Mouse (Mus musculus) heart, embryonic 10.5 days (tissue): ENCODE measurements at regions not wholly inside any gene's neighbourhood (a gene's known extent, or its start where the extent isn't known, plus 50 kb on each side); places are given as distances from the start of the nearest gene placed in this dataset.
"Not testable (repeated sequence)": the region's sequence is repeated elsewhere in the genome, so short reads cannot be mapped to it uniquely, and the experiment has no call there.

ENCODE experiments used
- DNase-seq: peaks from one replicate; pipeline ENCODE4 v3.0.0-alpha.2; 2017; ENCODE audit warnings: low spot score
- H3K27ac ChIP-seq: fragments of 300-500 bp; sonication (generic); 2 replicates; pipeline ENCODE4 v1.5.1; 2016; ENCODE audit warnings: mild to moderate bottlenecking
- H3K27me3 ChIP-seq: fragments of 300-500 bp; sonication (generic); 2 replicates; pipeline ENCODE4 v1.6.1; 2016; ENCODE audit warnings: mild to moderate bottlenecking; ENCODE audit not compliant: poor library complexity, insufficient read depth, severe bottlenecking
- H3K36me3 ChIP-seq: fragments of 300-500 bp; sonication (generic); 2 replicates; pipeline ENCODE4 v1.6.1; 2016; ENCODE audit warnings: mild to moderate bottlenecking, moderate library complexity
- H3K4me1 ChIP-seq: fragments of 300-500 bp; sonication (generic); 2 replicates; pipeline ENCODE4 v1.6.1; 2016; ENCODE audit warnings: mild to moderate bottlenecking
- H3K4me3 ChIP-seq: fragments of 300-500 bp; sonication (generic); 2 replicates; pipeline ENCODE4 v1.5.1; 2016; ENCODE audit warnings: mild to moderate bottlenecking, moderate library complexity
- H3K9me3 ChIP-seq: fragments of 300-500 bp; sonication (generic); 2 replicates; pipeline ENCODE4 v1.6.1; 2016; ENCODE audit warnings: mild to moderate bottlenecking, moderate library complexity
- WGBS: fragments of 180-500 bp; shearing (Covaris S2); methylation state at CpG from one replicate; pipeline ENCODE4 v1.1.7; 2016; 5-methylcytosine and 5-hydroxymethylcytosine counted together

- 76% methylated on average over 2 of the region's 2 CpGs for whole genome bisulfite sequencing
- not testable (repeated sequence) for DNase-seq, H3K27me3 ChIP-seq, H3K36me3 ChIP-seq, H3K4me1 ChIP-seq, H3K27ac ChIP-seq, H3K4me3 ChIP-seq, H3K9me3 ChIP-seq
These were observed 135.9 kb upstream of the Abcb5 start for GRCm38 (mm10) chr12:119102106-119102505.

- Histone ChIP-seq H3K27me3 (no peaks in the 10 kb centered on the region), H3K4me1 (peaks cover 8% of the 10 kb centered on the region; the same call in 1 of the 2 replicates), H3K27ac (no peak overlapping the region), H3K36me3 (no peaks in the 10 kb centered on the region), H3K4me3 (no peak overlapping the region), H3K9me3 (no peaks in the 10 kb centered on the region)
- no peak for DNase-seq
These were observed 133.5 kb upstream of the Abcb5 start for GRCm38 (mm10) chr12:119099736-119100135.

GRCm38 (mm10) chr12:119097814-119098213 is 131.6 kb upstream of the Abcb5 start:
- no peak for DNase-seq
- no peaks in the 10 kb centered on the region for H3K36me3 ChIP-seq
- H3K27ac ChIP-seq: peak overlapping the region; percentile 75
- no peaks in the 10 kb centered on the region for H3K9me3 ChIP-seq
- H3K27me3 ChIP-seq: no peaks in the 10 kb centered on the region
- H3K4me3 ChIP-seq: no peak overlapping the region
- H3K4me1 ChIP-seq: peaks cover 8% of the 10 kb centered on the region; the same call in 1 of the 2 replicates
- 17% methylated on average over 1 of the region's 1 CpGs for WGBS

- Histone ChIP-seq H3K27me3 (no peaks in the 10 kb centered on the region), H3K4me3 (no peak overlapping the region), H3K36me3 (no peaks in the 10 kb centered on the region), H3K9me3 (no peaks in the 10 kb centered on the region), H3K4me1 (peaks cover 6% of the 10 kb centered on the region; the same call in 1 of the 2 replicates), H3K27ac (no peak overlapping the region)
- no peak for DNase-seq
- 82% methylated on average over 1 of the region's 1 CpGs for WGBS
These were observed 128.1 kb upstream of the Abcb5 start for GRCm38 (mm10) chr12:119094314-119094713.

- H3K9me3 ChIP-seq: no peaks in the 10 kb centered on the region
- no peaks in the 10 kb centered on the region for H3K27me3 ChIP-seq
- no peak overlapping the region for H3K27ac ChIP-seq
- no peak for DNase-seq
- H3K4me1 ChIP-seq: 0 out of 2 replicates have a peak, but pooled peaks cover 6% of the 10 kb centered on the region
- no peak overlapping the region for H3K4me3 ChIP-seq
- 87% methylated on average over 2 of the region's 2 CpGs for WGBS
- H3K36me3 ChIP-seq: no peaks in the 10 kb centered on the region
These were observed 127.2 kb upstream of the Abcb5 start for GRCm38 (mm10) chr12:119093402-119093801.

GRCm38 (mm10) chr12:119089292-119089691 is 123.1 kb upstream of the Abcb5 start:
- Histone ChIP-seq H3K4me1 (no peaks in the 10 kb centered on the region), H3K27me3 (no peaks in the 10 kb centered on the region), H3K27ac (no peak overlapping the region), H3K36me3 (no peaks in the 10 kb centered on the region), H3K4me3 (no peak overlapping the region), H3K9me3 (no peaks in the 10 kb centered on the region)
- no peak for DNase-seq
- 83% methylated on average over 2 of the region's 2 CpGs for WGBS

- Histone ChIP-seq H3K27ac (no peak overlapping the region), H3K27me3 (no peaks in the 10 kb centered on the region), H3K9me3 (no peaks in the 10 kb centered on the region), H3K36me3 (no peaks in the 10 kb centered on the region), H3K4me3 (no peak overlapping the region), H3K4me1 (no peaks in the 10 kb centered on the region)
- no peak for DNase-seq
- 85% methylated on average over 1 of the region's 1 CpGs for whole genome bisulfite sequencing
These were observed 122.4 kb upstream of the Abcb5 start for GRCm38 (mm10) chr12:119088666-119089065.

GRCm38 (mm10) chr12:119084814-119085213 is 118.6 kb upstream of the Abcb5 start:
- Histone ChIP-seq H3K4me1 (no peaks in the 10 kb centered on the region), H3K36me3 (no peaks in the 10 kb centered on the region), H3K27me3 (no peaks in the 10 kb centered on the region), H3K9me3 (no peaks in the 10 kb centered on the region), H3K27ac (no peak overlapping the region), H3K4me3 (no peak overlapping the region)
- 75% methylated on average over 2 of the region's 2 CpGs for WGBS
- no peak for DNase-seq

GRCm38 (mm10) chr12:119082781-119083180 is 116.6 kb upstream of the Abcb5 start:
- Histone ChIP-seq H3K36me3 (no peaks in the 10 kb centered on the region), H3K27me3 (no peaks in the 10 kb centered on the region), H3K4me3 (no peak overlapping the region), H3K9me3 (no peaks in the 10 kb centered on the region), H3K4me1 (no peaks in the 10 kb centered on the region), H3K27ac (no peak overlapping the region)
- no peak for DNase-seq

GRCm38 (mm10) chr12:119075825-119076224 is 109.6 kb upstream of the Abcb5 start:
- Histone ChIP-seq H3K4me1 (0 out of 2 replicates have a peak, but pooled peaks cover 4% of the 10 kb centered on the region), H3K36me3 (no peaks in the 10 kb centered on the region), H3K27me3 (no peaks in the 10 kb centered on the region), H3K27ac (no peak overlapping the region), H3K9me3 (no peaks in the 10 kb centered on the region), H3K4me3 (no peak overlapping the region)
- 76% methylated on average over 1 of the region's 1 CpGs for WGBS
- DNase-seq: no peak

- Histone ChIP-seq H3K27me3 (no peaks in the 10 kb centered on the region), H3K36me3 (no peaks in the 10 kb centered on the region), H3K27ac (no peak overlapping the region), H3K9me3 (no peaks in the 10 kb centered on the region), H3K4me1 (0 out of 2 replicates have a peak, but pooled peaks cover 4% of the 10 kb centered on the region), H3K4me3 (no peak overlapping the region)
- DNase-seq: no peak
- 71% methylated on average over 2 of the region's 2 CpGs for WGBS
These were observed 108.7 kb upstream of the Abcb5 start for GRCm38 (mm10) chr12:119074742-119075478.

GRCm38 (mm10) chr12:119074147-119074546 is 107.9 kb upstream of the Abcb5 start:
- Histone ChIP-seq H3K27me3 (no peaks in the 10 kb centered on the region), H3K9me3 (no peaks in the 10 kb centered on the region), H3K4me3 (no peak overlapping the region), H3K4me1 (0 out of 2 replicates have a peak, but pooled peaks cover 4% of the 10 kb centered on the region), H3K27ac (peak overlapping the region; percentile 74), H3K36me3 (no peaks in the 10 kb centered on the region)
- no peak for DNase-seq

GRCm38 (mm10) chr12:119070963-119071362 is 104.7 kb upstream of the Abcb5 start:
- no peaks in the 10 kb centered on the region for H3K9me3 ChIP-seq
- no peak for DNase-seq
- H3K4me1 ChIP-seq: 0 out of 2 replicates have a peak, but pooled peaks cover 4% of the 10 kb centered on the region
- no peaks in the 10 kb centered on the region for H3K36me3 ChIP-seq
- 79% methylated on average over 1 of the region's 1 CpGs for WGBS
- no peak overlapping the region for H3K4me3 ChIP-seq
- H3K27me3 ChIP-seq: no peaks in the 10 kb centered on the region
- H3K27ac ChIP-seq: no peak overlapping the region

GRCm38 (mm10) chr12:119070446-119070845 is 104.2 kb upstream of the Abcb5 start:
- Histone ChIP-seq H3K27ac (no peak overlapping the region), H3K27me3 (no peaks in the 10 kb centered on the region), H3K9me3 (no peaks in the 10 kb centered on the region), H3K4me3 (no peak overlapping the region), H3K4me1 (0 out of 2 replicates have a peak, but pooled peaks cover 4% of the 10 kb centered on the region), H3K36me3 (no peaks in the 10 kb centered on the region)
- WGBS: 20% methylated on average over 1 of the region's 1 CpGs
- DNase-seq: no peak
